ENCODE assay signal across 14 mouse cellular contexts in the genomic region with DNA sequence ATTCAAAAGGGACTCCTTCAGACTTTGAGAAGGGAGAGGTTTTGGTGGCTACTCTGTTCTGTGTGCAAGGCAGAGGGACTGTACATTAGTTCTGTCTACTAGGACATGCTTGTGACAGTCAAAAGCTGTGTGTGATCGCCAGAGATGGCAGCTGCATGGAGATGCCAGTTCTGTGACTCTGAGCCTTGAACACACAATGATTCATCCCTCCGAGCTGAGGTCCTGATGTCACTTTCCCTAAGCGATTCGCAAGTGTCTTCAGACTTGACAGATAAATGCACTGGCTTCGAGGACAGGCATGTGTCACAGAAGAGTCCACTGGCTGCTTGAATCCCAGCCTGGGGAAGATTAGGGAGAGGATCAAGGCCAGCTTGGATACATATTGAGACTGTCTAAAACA.
"Had no signal": no experiment of that assay in that cellular context is flagged by ENCODE, and none has a peak within 500 bp of the region (broad histone marks: within the 10 kb centered on the region; RNA-seq: fewer than 3 reads in every experiment).

No protein-coding gene starts in this region.

- H3K9me3 ChIP-seq: liver, embryonic 13.5 days; midbrain, embryonic 12.5 days; stomach, embryonic 15.5 days had no signal

- H3K36me3 ChIP-seq: liver, embryonic 13.5 days; midbrain, embryonic 12.5 days; stomach, embryonic 15.5 days had no signal

- H3K4me3 ChIP-seq: left cerebral cortex, adult 2 months; liver, embryonic 13.5 days; midbrain, embryonic 12.5 days; stomach, embryonic 15.5 days had no signal

- H3K27me3 ChIP-seq: liver, embryonic 13.5 days; midbrain, embryonic 12.5 days; stomach, embryonic 15.5 days had no signal

- H3K9ac ChIP-seq: liver, embryonic 13.5 days; midbrain, embryonic 12.5 days; stomach, embryonic 15.5 days had no signal

- H3K27ac ChIP-seq: kidney, postnatal 0 days; left cerebral cortex, adult 2 months; liver, embryonic 13.5 days; midbrain, embryonic 12.5 days; stomach, embryonic 15.5 days had no signal

- DNase-seq: layer of hippocampus, postnatal 36 days; liver, embryonic 13.5 days; lung, adult 2 months; lung, postnatal 14 days; lung, postnatal 4 days; right cerebral cortex, adult 18-20 months; right cerebral cortex, postnatal 14 days; spleen, adult 18-20 months; thymus, postnatal 36 days had no signal

- H3K4me2 ChIP-seq: liver, embryonic 13.5 days; midbrain, embryonic 12.5 days; stomach, embryonic 15.5 days had no signal

- ATAC-seq: midbrain, embryonic 16.5 days had no signal

- H3K4me1 ChIP-seq: midbrain, embryonic 12.5 days had no signal
